Mouse (Mus musculus) adrenal gland, adult 10 weeks (tissue): ENCODE results near the gene Dyrk2. TPM values are rescaled to one million over a fixed set of nuclear protein-coding genes. Genes with fewer than 3 reads are reported as not detected.

Experiments
- polyA plus RNA-seq: library from polyadenylated mRNA; stranded (reverse); fragments of 350-450 nt; fragmentation: Illumina TruSeq; extraction: RNeasy Lipid Tissue Mini Kit (QIAGEN cat#74804); gene quantifications from one replicate; pipeline ENCODE4 v1.2.3, GENCODE M21; 2014; ENCODE audit warnings: low read depth, low replicate concordance

The Dyrk2 gene
- 35.6 TPM for polyA plus RNA-seq

GRCm38 (mm10) chr10:118870201-118870980 lies at the start of gene Dyrk2:
Gene Dyrk2, minus strand, starts transcription at chr10:118870209.

